Mouse (Mus musculus): ENCODE measurements around the gene 4930453N24Rik.

GRCm38 (mm10) chr16:64721542-64721941 lies 49.4 kb downstream of the 4930453N24Rik start:
- TF ChIP-seq EP300 (IDR thresholded peaks at IDR 0.05; ENCODE audit: low read depth) = no peak
- no peak for TF ChIP-seq CTCF (IDR thresholded peaks at IDR 0.05; ENCODE audit: low read depth)
